Comparison of ENCODE assay signal across 17 mouse cellular contexts in genomic region chr10:29213534-29214100, GRCm38 (mm10). TPM values are rescaled to one million over a fixed set of nuclear protein-coding genes. Genes with fewer than 3 reads are reported as not detected.
A peak's percentile ranks its signal among the peaks of the same experiment; 100 is the strongest.
DNase-seq lines count a peak whose midpoint lies in the region; ATAC-seq and TF ChIP-seq lines count a peak whose summit lies in the region.
"Had no signal": no experiment of that assay in that cellular context is flagged by ENCODE, and none has a peak within 500 bp of the region (broad histone marks: within the 10 kb centered on the region; RNA-seq: fewer than 3 reads in every experiment).

No protein-coding gene starts in this region.

- no peaks in the 10 kb centered on the region for H3K4me1 ChIP-seq in stomach, postnatal 0 days (replicated peaks; ENCODE audit: control insufficient read depth, insufficient read depth)
- H3K4me1 ChIP-seq: heart, embryonic 13.5 days; hindbrain, embryonic 15.5 days had no signal

- H3K9ac ChIP-seq in stomach, postnatal 0 days (ENCODE audit: low read length) = no peak overlapping the region
- H3K9ac ChIP-seq: heart, embryonic 13.5 days; hindbrain, embryonic 15.5 days; liver, embryonic 14.5 days; neural tube, embryonic 13.5 days had no signal

- no peaks in the 10 kb centered on the region for H3K9me3 ChIP-seq in stomach, postnatal 0 days (ENCODE audit: control insufficient read depth, low read length)
- H3K9me3 ChIP-seq: heart, embryonic 13.5 days; hindbrain, embryonic 15.5 days; neural tube, embryonic 13.5 days had no signal

- H3K4me3 ChIP-seq in stomach, postnatal 0 days (ENCODE audit: low read depth, low read length) = no peak overlapping the region
- H3K4me3 ChIP-seq: erythroblast, embryonic 14.5 days; heart, embryonic 13.5 days; hindbrain, embryonic 15.5 days; neural tube, embryonic 13.5 days had no signal

- TF ChIP-seq CTCF in stomach, postnatal 0 days (IDR thresholded peaks at IDR 0.05; ENCODE audit: low read depth) = no peak

- WGBS in stomach, postnatal 0 days = 54% methylated on average over 3 of the region's 3 CpGs

- H3K27ac ChIP-seq in stomach, postnatal 0 days (replicated peaks) = no peak overlapping the region
- H3K27ac ChIP-seq: heart, embryonic 13.5 days; hindbrain, embryonic 15.5 days; kidney, postnatal 0 days; liver, embryonic 14.5 days; neural tube, embryonic 13.5 days had no signal

- no peak overlapping the region; the same call in 1 of the 2 replicates for H3K4me2 ChIP-seq in stomach, postnatal 0 days (replicated peaks; ENCODE audit: low read depth)
- H3K4me2 ChIP-seq: heart, embryonic 13.5 days; hindbrain, embryonic 15.5 days; neural tube, embryonic 13.5 days had no signal

- peak; percentile 58 to 72 for DNase-seq in frontal cortex, adult 2 months (ENCODE audit: extremely low spot score in 1 of 2, low spot score in 1 of 2)
- DNase-seq in frontal cortex, postnatal 25 days (ENCODE audit: low spot score in 2 of 2) = no peak
- peak; percentile 7 for DNase-seq in lung, postnatal 36 days
- DNase-seq in lung, postnatal 4 days = no peak
- peak; percentile 74 for DNase-seq in fat pad, adult 2 months (ENCODE audit: extremely low read depth, low read depth, low spot score)
- DNase-seq in stomach, postnatal 0 days (ENCODE audit: low spot score) = no peak
- DNase-seq in kidney, adult 8-10 months = no peak
- DNase-seq: cerebellum, adult 8-10 months; right cerebral cortex, postnatal 4 days had no signal

- no peak for TF ChIP-seq EP300 in stomach, postnatal 0 days (optimal IDR thresholded peaks at IDR 0.05)

- H3K27me3 ChIP-seq in stomach, postnatal 0 days (ENCODE audit: control insufficient read depth, insufficient read depth, low read length) = no peaks in the 10 kb centered on the region
- H3K27me3 ChIP-seq: heart, embryonic 13.5 days; hindbrain, embryonic 15.5 days; neural tube, embryonic 13.5 days had no signal

- ATAC-seq in stomach, postnatal 0 days (ENCODE audit: low FRiP score, low TSS enrichment) = peak; percentile 42; the same call in 1 of the 2 replicates
- no peak for ATAC-seq in CD4-positive, CD25-positive, alpha-beta regulatory T cell, adult 4 months

- no peaks in the 10 kb centered on the region for H3K36me3 ChIP-seq in stomach, postnatal 0 days (ENCODE audit: control insufficient read depth, insufficient read depth, low read length)
- H3K36me3 ChIP-seq: heart, embryonic 13.5 days had no signal

RNA-seq across cellular contexts. Expression of gene 9330159F19Rik, which starts 2.2 kb away (rescaled TPM):
- polyA plus RNA-seq in frontal cortex, adult 2 months (2012; rRNA removed) = 56.4 and 60.4 TPM in 2 replicates
- polyA plus RNA-seq in stomach, postnatal 0 days (2015; fragmentation: Nextera tagmentation; extraction: Ambion mirVana) = 2.1 and 3.5 TPM in 2 replicates
- polyA plus RNA-seq in CD4-positive, CD25-positive, alpha-beta regulatory T cell, adult 4 months (2017; shearing (Covaris generic)) = not detected
- polyA plus RNA-seq: erythroblast, embryonic 14.5 days had no signal

RNA-seq across cellular contexts. Expression of gene Gm49353, which starts 14.9 kb away (rescaled TPM):
- polyA plus RNA-seq in frontal cortex, adult 2 months (2012; rRNA removed) = 6.8 and 9.3 TPM in 2 replicates
- polyA plus RNA-seq in stomach, postnatal 0 days (2015; fragmentation: Nextera tagmentation; extraction: Ambion mirVana) = 1.5 TPM in 1 of 2 replicates, not detected in the other
- polyA plus RNA-seq in CD4-positive, CD25-positive, alpha-beta regulatory T cell, adult 4 months (2017; shearing (Covaris generic)) = not detected
- polyA plus RNA-seq: erythroblast, embryonic 14.5 days; heart, embryonic 13.5 days; kidney, postnatal 0 days; liver, embryonic 14.5 days; thymus, postnatal 0 days had no signal

Comparison
In these comparisons a context has a peak if more than half of its experiments do, and no peak if none do; other contexts are left out.
1. DNase-seq: peak in frontal cortex, adult 2 months (2 of 2), lung, postnatal 36 days (single experiment) and fat pad, adult 2 months (single experiment); none in frontal cortex, postnatal 25 days (0 of 2), lung, postnatal 4 days (0 of 2), stomach, postnatal 0 days (single experiment) and kidney, adult 8-10 months (0 of 2).
2. RNA of gene 9330159F19Rik, which starts 2.2 kb away (polyA plus RNA-seq): 56.4 to 60.4 TPM in frontal cortex, adult 2 months; 2.1 to 3.5 TPM in stomach, postnatal 0 days and not detected in CD4-positive, CD25-positive, alpha-beta regulatory T cell, adult 4 months; every median in the first group is over 10 times any median in the second.